Mouse (Mus musculus) stomach, embryonic 16.5 days (tissue): ENCODE results near the gene Calcoco2. TPM values are rescaled to one million over a fixed set of nuclear protein-coding genes. Genes with fewer than 3 reads are reported as not detected.

Experiments
- ATAC-seq: fragments of 200-750 bp; cut with Nextera tagmentation; 2 replicates; pipeline ENCODE4 v1.8.0; 2017; ENCODE audit warnings: moderate number of reproducible peaks, moderate TSS enrichment; ENCODE audit not compliant: insufficient read depth, low FRiP score
- H3K27ac ChIP-seq: fragments of 300-500 bp; sonication (generic); 2 replicates; pipeline ENCODE4 v1.5.1; 2014; ENCODE audit warnings: low read length
- H3K27me3 ChIP-seq: fragments of 300-500 bp; sonication (generic); 2 replicates; pipeline ENCODE4 v1.6.1; 2014; ENCODE audit warnings: low read length, control low read depth, mixed read lengths; ENCODE audit not compliant: control insufficient read depth, insufficient read depth
- H3K36me3 ChIP-seq: fragments of 300-500 bp; sonication (generic); 2 replicates; pipeline ENCODE4 v1.6.1; 2014; ENCODE audit warnings: low read length; ENCODE audit not compliant: control insufficient read depth, insufficient read depth
- H3K4me1 ChIP-seq: fragments of 300-500 bp; sonication (generic); 2 replicates; pipeline ENCODE4 v1.6.1; 2014; ENCODE audit warnings: low read length, control low read depth, mixed read lengths; ENCODE audit not compliant: control insufficient read depth, insufficient read depth
- H3K4me2 ChIP-seq: fragments of 300-500 bp; sonication (generic); 2 replicates; pipeline ENCODE4 v1.6.1; 2014; ENCODE audit warnings: low read depth, low read length, mixed read lengths
- H3K4me3 ChIP-seq: fragments of 300-500 bp; sonication (generic); replicated peaks from 2 replicates; pipeline ENCODE4 v1.5.1; 2014; ENCODE audit warnings: mild to moderate bottlenecking, low read length
- H3K9ac ChIP-seq: fragments of 300-500 bp; sonication (generic); 2 replicates; pipeline ENCODE4 v1.6.1; 2014; ENCODE audit warnings: low read length
- H3K9me3 ChIP-seq: fragments of 300-500 bp; sonication (generic); replicated peaks from 2 replicates; pipeline ENCODE4 v1.6.1; 2016; ENCODE audit warnings: low read length, control low read depth; ENCODE audit not compliant: control insufficient read depth
- WGBS: fragments of 180-500 bp; shearing (Covaris S2); extraction: QIAGEN DNeasy Blood & Tissue Kit; methylation state at CpG from one replicate; pipeline ENCODE4 v1.1.7; 2014; 5-methylcytosine and 5-hydroxymethylcytosine counted together
- polyA plus RNA-seq: library from polyadenylated mRNA; unstranded; fragments of >200 nt; fragmentation: Nextera tagmentation; extraction: Ambion mirVana; gene quantifications from 2 replicates; pipeline ENCODE4 v1.2.1, GENCODE M21; 2015

Gene Calcoco2
- polyA plus RNA-seq, 1 experiment from 2014 or later, result 0.25 TPM

DNA sequence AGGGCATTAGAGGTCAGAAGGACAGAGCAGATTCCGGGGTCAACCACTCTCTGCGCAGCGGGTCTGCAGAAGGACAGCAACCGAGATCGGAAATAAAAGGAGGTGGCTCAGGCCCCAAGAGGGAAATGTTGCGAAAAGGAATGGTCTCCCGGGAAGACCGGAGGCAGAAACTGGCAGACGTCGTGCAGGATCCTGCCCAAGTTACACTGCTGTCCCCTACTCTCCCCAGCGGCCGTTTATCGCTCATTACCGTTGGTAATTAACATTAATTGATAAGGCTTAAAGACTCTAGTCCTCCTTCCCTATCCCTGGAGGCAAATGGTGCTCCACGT, 36.6 kb downstream of the Calcoco2 start:
- 2% methylated on average over 15 of the region's 15 CpGs for WGBS
- Histone ChIP-seq H3K27ac (peak overlapping the region; percentile 80), H3K9ac (peak overlapping the region; percentile 88), H3K27me3 (no peaks in the 10 kb centered on the region), H3K4me1 (peaks cover 13% of the 10 kb centered on the region; the same call in 1 of the 2 replicates), H3K4me3 (peak overlapping the region; percentile 79), H3K9me3 (no peaks in the 10 kb centered on the region), H3K4me2 (peak overlapping the region; percentile 71), H3K36me3 (no peaks in the 10 kb centered on the region)
- no peak for ATAC-seq

DNA sequence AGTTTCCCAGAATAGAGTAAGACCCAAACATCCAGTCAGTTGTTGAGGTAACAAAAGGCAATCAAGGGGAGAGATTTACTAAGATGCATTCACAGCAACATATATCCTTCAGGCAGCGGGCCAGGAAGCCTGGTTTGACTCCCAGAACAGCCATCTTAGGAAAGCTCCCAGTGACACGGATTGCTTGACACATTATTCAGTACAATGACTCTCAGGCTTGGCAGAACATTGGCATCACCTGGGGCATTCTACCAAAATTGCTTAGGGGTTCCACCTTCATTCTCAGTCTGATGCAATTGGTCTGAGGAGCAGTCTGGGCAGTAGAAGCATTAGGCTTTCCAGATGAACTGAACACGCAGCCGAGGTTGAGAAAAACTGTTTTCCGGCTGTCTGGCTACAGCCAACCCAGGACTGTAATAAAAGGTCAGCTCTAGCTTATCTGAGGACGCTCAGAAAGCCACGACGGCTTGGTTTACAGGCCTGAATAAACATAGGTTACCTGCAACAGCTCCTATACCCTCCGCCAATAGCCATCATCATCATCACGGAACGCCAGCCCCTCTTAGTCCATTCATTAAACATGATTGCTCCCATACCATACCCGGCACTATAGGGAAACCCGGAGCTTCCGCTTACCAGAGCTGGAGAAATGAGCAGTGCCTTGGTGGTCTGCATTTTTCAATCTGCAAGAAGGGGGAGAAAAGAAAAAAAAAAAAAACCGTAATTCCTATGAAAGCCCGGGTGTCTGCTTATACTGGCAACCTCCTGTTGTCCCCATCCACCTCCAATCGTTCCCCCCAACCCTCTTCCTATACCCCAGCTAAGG, 37.2 kb downstream of the Calcoco2 start:
- Histone ChIP-seq H3K27me3 (no peaks in the 10 kb centered on the region), H3K9me3 (no peaks in the 10 kb centered on the region), H3K27ac (peak overlapping the region; percentile 80), H3K36me3 (no peaks in the 10 kb centered on the region), H3K9ac (peak overlapping the region; percentile 88), H3K4me1 (peaks cover 13% of the 10 kb centered on the region; the same call in 1 of the 2 replicates), H3K4me2 (peak overlapping the region; percentile 71), H3K4me3 (peak overlapping the region; percentile 79)
- 11% methylated on average over 17 of the region's 17 CpGs for WGBS
- no peak for ATAC-seq

DNA sequence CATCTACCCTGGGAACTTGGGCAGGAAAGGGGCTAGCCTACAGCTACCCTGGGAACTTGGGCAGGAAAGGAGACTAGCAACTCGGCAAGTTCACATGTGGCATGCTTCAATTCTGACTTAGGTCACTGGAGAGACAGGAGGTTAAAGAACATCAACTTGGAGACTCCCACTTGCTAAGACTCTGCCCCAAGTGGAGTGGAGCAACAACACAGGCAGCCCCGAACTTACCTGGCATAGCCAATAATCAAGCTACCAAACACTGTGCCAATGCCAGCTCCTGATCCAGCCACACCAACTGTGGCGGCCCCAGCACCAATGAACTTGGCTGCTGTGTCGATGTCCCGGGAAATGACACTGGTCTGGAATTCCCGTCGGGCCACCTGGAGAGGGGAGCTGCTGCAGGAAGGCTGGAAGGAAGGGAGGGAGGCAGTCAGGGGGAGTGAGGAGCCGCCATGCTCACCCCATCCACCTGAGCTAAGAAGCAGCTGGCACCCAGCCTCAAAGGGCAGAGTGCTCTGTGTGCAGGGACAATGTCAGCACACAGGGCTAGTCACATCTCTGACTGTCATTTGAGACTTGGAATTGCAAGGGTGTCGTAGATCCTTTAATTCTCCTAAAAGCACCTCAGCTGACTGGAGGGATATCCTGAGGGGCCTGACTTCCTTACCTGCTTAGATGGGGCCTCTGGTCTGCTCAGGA, 38.3 kb downstream of the Calcoco2 start:
- peak overlapping the region; percentile 79; the same call in 1 of the 2 replicates for H3K4me3 ChIP-seq
- H3K27me3 ChIP-seq, result no peaks in the 10 kb centered on the region
- no peak overlapping the region for H3K9ac ChIP-seq
- WGBS, result 76% methylated on average over 8 of the region's 9 CpGs
- no peak for ATAC-seq
- no peaks in the 10 kb centered on the region for H3K9me3 ChIP-seq
- H3K4me2 ChIP-seq, result peak overlapping the region; percentile 71; the same call in 1 of the 2 replicates
- no peak overlapping the region for H3K27ac ChIP-seq
- no peaks in the 10 kb centered on the region for H3K36me3 ChIP-seq
- peaks cover 13% of the 10 kb centered on the region; the same call in 1 of the 2 replicates for H3K4me1 ChIP-seq

DNA sequence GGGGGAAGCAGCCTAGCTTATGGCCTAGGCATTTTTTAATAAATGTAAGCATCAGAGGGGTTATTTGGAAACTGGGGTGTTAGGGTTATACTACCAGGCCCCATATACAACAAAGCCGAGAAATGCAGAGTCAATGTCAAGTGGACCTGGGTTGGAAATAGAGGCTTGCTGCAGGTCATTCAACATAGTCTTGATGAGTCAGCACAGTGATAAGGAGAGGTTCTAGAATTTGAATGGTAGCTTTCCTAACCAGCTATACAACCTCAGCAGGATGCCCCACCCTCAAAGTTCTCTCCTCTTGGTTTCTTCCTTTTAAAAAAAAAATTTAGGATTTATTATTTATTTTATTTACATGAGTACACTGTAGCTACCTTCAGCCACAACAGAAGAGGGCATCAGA, 40.8 kb downstream of the Calcoco2 start:
- 97% methylated on average over 1 of the region's 1 CpGs for WGBS

DNA sequence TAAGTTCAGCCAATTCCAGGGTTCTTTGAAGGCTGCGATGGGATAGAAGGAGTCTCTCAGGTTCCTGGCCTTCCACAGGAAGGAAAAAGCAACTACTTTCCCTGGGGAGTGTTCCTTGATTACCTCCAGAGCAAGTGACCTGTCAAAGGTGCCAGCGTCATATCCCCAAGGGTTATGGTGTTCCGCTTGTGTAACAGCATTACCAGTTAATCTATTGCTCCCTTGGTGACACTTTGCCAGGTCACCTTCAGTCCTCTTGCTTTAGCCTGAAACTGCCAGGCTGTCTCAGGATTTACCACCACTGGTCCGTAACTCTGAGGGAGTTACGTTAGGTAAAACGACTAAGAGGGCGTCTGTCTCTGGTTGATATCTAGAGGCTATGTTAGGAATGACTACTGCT, 41.4 kb downstream of the Calcoco2 start:
- no peak overlapping the region for H3K27ac ChIP-seq
- no peak overlapping the region for H3K4me3 ChIP-seq
- H3K36me3 ChIP-seq, result no peaks in the 10 kb centered on the region
- 93% methylated on average over 7 of the region's 7 CpGs for WGBS
- no peaks in the 10 kb centered on the region for H3K27me3 ChIP-seq
- H3K9me3 ChIP-seq, result no peaks in the 10 kb centered on the region
- no peak for ATAC-seq
- peaks cover 18% of the 10 kb centered on the region for H3K4me1 ChIP-seq
- H3K9ac ChIP-seq, result no peak overlapping the region
- H3K4me2 ChIP-seq, result no peak overlapping the region

More for the DNA sequence above, 40.8 kb downstream of the Calcoco2 start:
- Histone ChIP-seq H3K4me2 (no peak overlapping the region), H3K27me3 (no peaks in the 10 kb centered on the region), H3K9ac (no peak overlapping the region), H3K9me3 (no peaks in the 10 kb centered on the region), H3K4me3 (no peak overlapping the region), H3K4me1 (peaks cover 13% of the 10 kb centered on the region; the same call in 1 of the 2 replicates), H3K27ac (no peak overlapping the region), H3K36me3 (no peaks in the 10 kb centered on the region)
- no peak for ATAC-seq

DNA sequence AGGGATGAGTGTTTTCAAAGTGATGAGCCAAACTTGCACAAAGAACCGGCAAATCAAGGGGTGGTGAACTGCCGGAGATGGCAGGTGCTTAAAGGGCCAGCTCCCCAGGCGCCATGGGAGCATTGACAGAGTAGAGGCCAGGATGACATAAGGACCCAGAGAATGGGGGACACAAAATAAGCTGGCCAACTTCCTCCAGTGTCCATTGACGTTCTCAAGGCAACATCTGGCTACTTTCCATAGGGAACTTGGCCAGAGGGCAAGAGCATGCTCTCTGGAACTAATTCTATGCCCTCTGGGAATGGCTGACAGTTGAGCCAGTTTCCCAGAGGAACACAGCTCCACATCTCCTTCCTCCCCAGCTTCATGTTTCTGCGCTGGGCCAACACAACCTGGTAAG, 43.5 kb downstream of the Calcoco2 start:
- H3K9ac ChIP-seq, result no peak overlapping the region
- H3K27me3 ChIP-seq, result no peaks in the 10 kb centered on the region
- 79% methylated on average over 5 of the region's 5 CpGs for WGBS
- H3K27ac ChIP-seq, result no peak overlapping the region
- no peak overlapping the region for H3K4me3 ChIP-seq
- peaks cover 14% of the 10 kb centered on the region for H3K4me1 ChIP-seq
- no peak overlapping the region for H3K4me2 ChIP-seq
- no peak for ATAC-seq
- H3K9me3 ChIP-seq, result no peaks in the 10 kb centered on the region
- H3K36me3 ChIP-seq, result no peaks in the 10 kb centered on the region

DNA sequence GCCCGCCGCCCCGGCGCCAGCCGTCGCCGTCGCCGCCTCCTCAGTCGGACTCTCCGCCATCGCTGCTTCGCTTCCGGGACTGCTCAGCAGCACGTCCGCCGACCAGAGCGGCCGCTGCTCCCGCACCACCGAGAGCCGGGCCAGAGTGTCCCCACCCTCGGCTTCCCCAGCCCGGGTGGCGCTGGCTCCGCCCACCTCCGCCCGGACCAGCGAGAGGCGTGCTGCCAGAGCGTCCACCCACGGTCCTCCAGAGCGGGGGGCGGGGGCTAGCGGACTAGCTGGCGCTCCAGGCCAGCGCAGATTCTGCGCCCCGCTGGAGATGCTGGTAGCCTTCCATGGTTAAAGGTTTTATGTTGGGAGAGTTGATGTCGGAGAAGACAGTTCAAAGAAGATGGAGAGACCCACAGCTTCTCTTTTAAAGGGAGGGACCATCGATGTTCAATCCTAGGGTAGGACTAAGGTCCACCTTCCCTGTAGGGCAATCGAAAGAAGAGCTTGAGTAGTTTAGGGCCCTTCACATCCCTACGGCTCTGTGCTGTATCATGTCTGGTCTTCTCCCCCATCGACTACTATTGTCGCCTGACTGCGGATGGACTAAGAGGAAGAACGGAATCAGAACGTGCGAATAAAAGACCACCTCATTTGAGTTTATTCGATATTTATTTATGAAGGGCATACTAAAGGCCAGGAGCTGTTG, 46.4 kb downstream of the Calcoco2 start, which contains the start of gene Ube2z:
Gene Ube2z (minus strand): TSS at position 174 of the 697 bp plus-strand sequence.
- H3K4me1 ChIP-seq, result peaks cover 15% of the 10 kb centered on the region
- WGBS, result 3% methylated on average over 50 of the region's 50 CpGs

DNA sequence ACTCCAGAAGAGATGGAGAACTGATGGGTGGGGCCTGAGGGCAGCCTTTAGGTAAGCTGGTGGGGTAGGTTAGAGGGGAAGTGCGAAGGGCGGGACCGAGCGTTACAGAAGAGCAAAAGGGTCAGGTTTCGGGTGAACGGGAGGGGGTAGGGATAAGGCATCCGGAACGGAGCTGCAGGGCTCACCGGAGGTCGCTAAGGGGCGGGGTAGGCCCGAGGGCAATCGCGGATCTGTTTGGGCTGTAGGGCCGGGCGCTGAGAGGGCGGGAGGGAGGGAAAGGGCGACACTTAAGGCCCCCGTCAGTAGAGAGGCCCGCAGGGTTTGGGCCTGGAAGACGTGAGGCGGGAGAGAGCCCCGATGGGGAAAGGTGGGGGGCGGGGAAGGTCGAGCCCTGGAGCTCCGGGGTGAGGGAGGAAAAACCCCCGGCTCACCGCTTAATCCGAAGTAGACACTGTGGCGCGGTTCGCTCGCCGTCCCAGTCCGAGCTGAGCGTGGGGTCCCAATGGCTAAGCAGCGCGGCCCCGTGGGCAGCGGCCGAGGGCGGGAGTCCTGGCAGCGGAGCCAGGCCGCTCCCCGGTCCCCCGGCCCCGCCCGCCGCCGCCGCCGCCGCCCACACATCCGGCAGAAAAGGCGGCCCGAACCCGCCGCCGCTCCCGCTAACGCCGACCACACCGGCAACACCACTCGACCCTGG, 47.1 kb downstream of the Calcoco2 start:
- Histone ChIP-seq H3K27ac (peak overlapping the region; percentile 88), H3K36me3 (peaks cover 6% of the 10 kb centered on the region; the same call in 1 of the 2 replicates), H3K4me1 (peaks cover 15% of the 10 kb centered on the region), H3K9me3 (no peaks in the 10 kb centered on the region), H3K4me3 (peak overlapping the region; percentile 84), H3K4me2 (peak overlapping the region; percentile 97), H3K9ac (peak overlapping the region; percentile 98), H3K27me3 (no peaks in the 10 kb centered on the region)
- under 1% methylated on average over 59 of the region's 64 CpGs for WGBS
- peak; percentile 51 for ATAC-seq

More for the DNA sequence above, 46.4 kb downstream of the Calcoco2 start, which contains the start of gene Ube2z:
- H3K36me3 ChIP-seq, result peaks cover 6% of the 10 kb centered on the region; the same call in 1 of the 2 replicates
- ATAC-seq, result peak; percentile 99
- peak within 1 kb of the TSS; percentile 97 for H3K4me2 ChIP-seq
- H3K4me3 ChIP-seq, result peak within 1 kb of the TSS; percentile 84
- no peaks in the 10 kb centered on the region for H3K9me3 ChIP-seq
- no peaks in the 10 kb centered on the region for H3K27me3 ChIP-seq
- H3K27ac ChIP-seq, result peak within 1 kb of the TSS; percentile 88
- peak within 1 kb of the TSS; percentile 98 for H3K9ac ChIP-seq
